In genomic region chr15:32240159-32240558, GRCm38 (mm10) we compare ENCODE assay signal across 17 mouse cellular contexts.
"Had no signal": no experiment of that assay in that cellular context is flagged by ENCODE, and none has a peak within 500 bp of the region (broad histone marks: within the 10 kb centered on the region; RNA-seq: fewer than 3 reads in every experiment).

No protein-coding gene starts in this region.

- H3K9ac ChIP-seq: neural tube, embryonic 12.5 days; neural tube, embryonic 13.5 days; neural tube, embryonic 15.5 days; stomach, embryonic 15.5 days had no signal

- H3K27ac ChIP-seq: neural tube, embryonic 12.5 days; neural tube, embryonic 13.5 days; neural tube, embryonic 15.5 days; stomach, embryonic 15.5 days; stomach, postnatal 0 days had no signal

- H3K4me3 ChIP-seq: neural tube, embryonic 12.5 days; neural tube, embryonic 13.5 days; neural tube, embryonic 15.5 days; stomach, embryonic 15.5 days had no signal

- H3K4me2 ChIP-seq: neural tube, embryonic 12.5 days; neural tube, embryonic 13.5 days; neural tube, embryonic 15.5 days; stomach, embryonic 15.5 days had no signal

- DNase-seq: retina, postnatal 1 day; right cerebral cortex, adult 18-20 months; right cerebral cortex, postnatal 14 days; right cerebral cortex, postnatal 25 days; right cerebral cortex, postnatal 4 days; spleen, adult 18-20 months; thymus, adult 18-20 months; thymus, adult 2 months; thymus, postnatal 14 days; thymus, postnatal 25 days; thymus, postnatal 36 days; thymus, postnatal 4 days had no signal

- H3K9me3 ChIP-seq: neural tube, embryonic 12.5 days; neural tube, embryonic 13.5 days; neural tube, embryonic 15.5 days; stomach, embryonic 15.5 days had no signal

- H3K4me1 ChIP-seq: stomach, embryonic 15.5 days had no signal

- H3K36me3 ChIP-seq: neural tube, embryonic 12.5 days; neural tube, embryonic 13.5 days; neural tube, embryonic 15.5 days; stomach, embryonic 15.5 days had no signal

- H3K27me3 ChIP-seq: neural tube, embryonic 12.5 days; neural tube, embryonic 13.5 days; neural tube, embryonic 15.5 days; stomach, embryonic 15.5 days had no signal
